Mouse (Mus musculus) midbrain, postnatal 0 days (tissue): ENCODE data around the gene Atp10b. TPM values are rescaled to one million over a fixed set of nuclear protein-coding genes. Genes with fewer than 3 reads are reported as not detected.

ENCODE experiments used
- ATAC-seq: fragments of 200-750 bp; cut with Nextera tagmentation; 2 replicates; pipeline ENCODE4 v1.8.0; 2017; ENCODE audit warnings: moderate number of reproducible peaks, mild to moderate bottlenecking, moderate TSS enrichment, moderate library complexity; ENCODE audit not compliant: low FRiP score
- DNase-seq: peaks from one replicate; pipeline ENCODE4 v3.0.0-alpha.2; 2015; ENCODE audit warnings: low spot score
- H3K27ac ChIP-seq: fragments of 300-500 bp; sonication (generic); 2 replicates; pipeline ENCODE4 v1.5.1; 2014; ENCODE audit warnings: low read depth, mild to moderate bottlenecking, low read length, mixed read lengths
- H3K27me3 ChIP-seq: fragments of 300-500 bp; sonication (generic); 2 replicates; pipeline ENCODE4 v1.6.1; 2014; ENCODE audit warnings: low read length, control low read depth, mixed read lengths; ENCODE audit not compliant: insufficient read depth
- H3K36me3 ChIP-seq: fragments of 300-500 bp; sonication (generic); 2 replicates; pipeline ENCODE4 v1.6.1; 2014; ENCODE audit warnings: low read length, control low read depth, mixed read lengths; ENCODE audit not compliant: insufficient read depth
- H3K4me1 ChIP-seq: fragments of 300-500 bp; sonication (generic); 2 replicates; pipeline ENCODE4 v1.6.1; 2014; ENCODE audit warnings: mild to moderate bottlenecking, control low read depth, antibody characterized with exemption, low read length, mixed read lengths; ENCODE audit not compliant: insufficient read depth
- H3K4me2 ChIP-seq: fragments of 300-500 bp; sonication (generic); 2 replicates; pipeline ENCODE4 v1.6.1; 2014; ENCODE audit warnings: low read depth, mild to moderate bottlenecking, low read length, mixed read lengths; ENCODE audit not compliant: poor library complexity, severe bottlenecking
- H3K4me3 ChIP-seq: fragments of 300-500 bp; sonication (generic); 2 replicates; pipeline ENCODE4 v1.5.1; 2014; ENCODE audit warnings: low read depth, mild to moderate bottlenecking, low read length, moderate library complexity
- H3K9ac ChIP-seq: fragments of 300-500 bp; sonication (generic); replicated peaks from 2 replicates; pipeline ENCODE4 v1.6.1; 2014; ENCODE audit warnings: mild to moderate bottlenecking, low read length, moderate library complexity, mixed read lengths; ENCODE audit not compliant: poor library complexity, severe bottlenecking
- H3K9me3 ChIP-seq: fragments of 300-500 bp; sonication (generic); 2 replicates; pipeline ENCODE4 v1.6.1; 2016; ENCODE audit warnings: low read length, control low read depth
- CTCF ChIP-seq: IDR thresholded peaks from 2 replicates; pipeline ENCODE4 v1.5.1; 2016; ENCODE audit warnings: antibody characterized with exemption, mild to moderate bottlenecking
- WGBS: fragments of 180-500 bp; shearing (Covaris S2); extraction: QIAGEN DNeasy Blood & Tissue Kit; methylation state at CpG from one replicate; pipeline ENCODE4 v1.1.7; 2014; 5-methylcytosine and 5-hydroxymethylcytosine counted together
- polyA plus RNA-seq: library from polyadenylated mRNA; unstranded; fragments of >200 nt; fragmentation: Nextera tagmentation; extraction: Ambion mirVana; gene quantifications from 2 replicates; pipeline ENCODE4 v1.2.1, GENCODE M21; 2015
- total RNA-seq: library from RNA; depleted of rRNA; stranded (reverse); fragments of >200 nt; gene quantifications from 2 replicates; pipeline ENCODE4 v1.2.3, GENCODE M21; 2014

Gene Atp10b
- total and polyA plus RNA-seq, 2 experiments from 2014 or later = 0.33 to 1.8 TPM

DNA sequence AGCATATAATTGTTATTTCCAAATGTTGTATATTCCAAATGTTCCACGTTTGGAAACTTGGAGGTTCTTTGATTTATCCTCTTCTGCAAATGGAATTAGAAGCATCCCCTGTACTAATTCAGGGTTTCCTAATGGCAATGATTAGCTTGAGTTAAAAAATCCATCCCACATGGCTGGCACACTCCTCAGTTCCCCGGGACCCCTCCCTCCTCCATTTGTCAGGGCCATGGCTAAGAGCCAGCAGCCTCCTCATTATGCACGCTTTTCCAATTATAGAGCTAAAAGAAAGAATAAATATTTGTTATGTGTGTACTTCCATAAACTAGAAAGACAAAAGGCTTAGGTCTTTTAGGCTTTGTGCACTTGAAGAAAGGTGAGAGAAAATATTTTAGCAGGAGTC is 53.9 kb downstream of the Atp10b start:
- Histone ChIP-seq H3K4me3 (no peak overlapping the region), H3K4me1 (no peaks in the 10 kb centered on the region), H3K27me3 (no peaks in the 10 kb centered on the region), H3K4me2 (no peak overlapping the region), H3K9me3 (no peaks in the 10 kb centered on the region), H3K9ac (no peak overlapping the region), H3K36me3 (no peaks in the 10 kb centered on the region), H3K27ac (no peak overlapping the region)
- WGBS = 62% methylated on average over 3 of the region's 3 CpGs
- TF ChIP-seq CTCF = no peak
- DNase-seq (peak; percentile 32), ATAC-seq (no peak)

DNA sequence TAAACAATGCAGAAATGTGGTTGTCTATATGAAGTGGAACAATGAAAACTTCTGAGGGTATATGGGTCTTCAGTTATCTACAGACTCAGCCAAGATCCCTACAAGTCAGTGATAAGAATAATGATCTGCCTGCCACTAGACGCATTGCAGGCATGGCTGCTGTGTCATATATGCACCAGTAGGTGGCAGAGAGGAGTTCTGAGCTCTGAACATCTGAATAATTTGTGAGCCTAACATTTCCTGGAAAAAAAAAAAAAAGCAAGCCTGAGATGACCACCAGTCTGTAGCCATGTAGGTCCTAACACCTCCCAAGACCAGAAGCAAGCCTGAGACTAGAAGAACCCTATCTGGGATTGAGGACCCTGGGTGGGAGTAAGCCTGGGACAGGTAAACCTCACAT is 63.5 kb downstream of the Atp10b start:
- Histone ChIP-seq H3K4me1 (no peaks in the 10 kb centered on the region), H3K9ac (no peak overlapping the region), H3K36me3 (no peaks in the 10 kb centered on the region), H3K27ac (no peak overlapping the region), H3K4me2 (no peak overlapping the region), H3K4me3 (no peak overlapping the region), H3K9me3 (no peaks in the 10 kb centered on the region), H3K27me3 (no peaks in the 10 kb centered on the region)
- 44% methylated on average over 1 of the region's 1 CpGs for WGBS
- peak; percentile 40 for DNase-seq
- no peak for ATAC-seq
- peak; percentile 69 for TF ChIP-seq CTCF

DNA sequence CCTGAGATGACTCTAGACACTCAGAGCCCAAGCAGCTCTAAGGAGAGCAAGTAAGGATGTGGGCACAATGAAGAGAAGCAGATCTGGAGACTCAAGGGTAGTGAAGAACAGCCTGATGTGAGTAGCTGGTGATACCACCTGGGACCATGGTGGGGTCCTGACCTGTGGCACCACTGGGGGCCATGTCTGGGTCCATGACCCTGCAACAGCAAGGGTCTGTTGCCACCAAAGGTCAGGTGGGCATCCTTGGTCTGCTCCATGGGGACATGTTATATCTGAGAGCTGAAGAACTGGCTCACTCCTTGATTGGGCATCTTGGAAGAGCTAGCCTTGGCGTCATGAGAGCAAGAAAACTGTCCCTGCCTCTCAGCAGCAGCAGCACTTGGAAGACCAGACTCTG is 64.1 kb downstream of the Atp10b start:
- no peak overlapping the region for H3K27ac ChIP-seq
- no peak for TF ChIP-seq CTCF
- no peak overlapping the region for H3K4me3 ChIP-seq
- ATAC-seq = no peak
- 85% methylated on average over 1 of the region's 1 CpGs for WGBS
- no peaks in the 10 kb centered on the region for H3K9me3 ChIP-seq
- no peak overlapping the region for H3K9ac ChIP-seq
- H3K27me3 ChIP-seq = no peaks in the 10 kb centered on the region
- H3K36me3 ChIP-seq = no peaks in the 10 kb centered on the region
- no peak overlapping the region for H3K4me2 ChIP-seq
- no peaks in the 10 kb centered on the region for H3K4me1 ChIP-seq
- DNase-seq = no peak

DNA sequence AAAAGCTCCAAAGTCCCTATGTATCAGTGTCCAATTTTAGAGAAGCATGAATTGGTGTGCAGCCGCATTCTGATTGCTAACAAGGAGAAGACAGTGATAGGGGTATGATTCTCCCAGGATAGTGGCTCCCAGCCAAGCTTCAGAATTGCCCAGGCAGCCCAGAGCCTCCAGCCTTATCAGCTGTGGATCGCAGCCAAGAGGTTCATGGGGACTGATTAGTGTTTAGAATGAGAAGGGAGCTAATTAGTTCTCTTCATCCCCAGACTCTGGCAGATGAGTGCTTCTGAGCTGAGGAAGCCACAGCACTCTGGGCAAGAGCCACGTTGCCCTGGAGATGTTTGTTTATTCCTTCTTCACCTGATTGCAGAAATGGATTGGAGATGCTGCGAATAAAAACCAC is 67.3 kb downstream of the Atp10b start:
- no peak for TF ChIP-seq CTCF
- no peaks in the 10 kb centered on the region for H3K36me3 ChIP-seq
- no peak overlapping the region for H3K4me2 ChIP-seq
- no peaks in the 10 kb centered on the region for H3K4me1 ChIP-seq
- DNase-seq = peak; percentile 92
- no peak overlapping the region for H3K27ac ChIP-seq
- H3K4me3 ChIP-seq = no peak overlapping the region
- no peaks in the 10 kb centered on the region for H3K27me3 ChIP-seq
- WGBS = 36% methylated on average over 4 of the region's 4 CpGs
- no peak overlapping the region for H3K9ac ChIP-seq
- ATAC-seq = peak; percentile 38; the same call in 1 of the 2 replicates
- H3K9me3 ChIP-seq = no peaks in the 10 kb centered on the region

DNA sequence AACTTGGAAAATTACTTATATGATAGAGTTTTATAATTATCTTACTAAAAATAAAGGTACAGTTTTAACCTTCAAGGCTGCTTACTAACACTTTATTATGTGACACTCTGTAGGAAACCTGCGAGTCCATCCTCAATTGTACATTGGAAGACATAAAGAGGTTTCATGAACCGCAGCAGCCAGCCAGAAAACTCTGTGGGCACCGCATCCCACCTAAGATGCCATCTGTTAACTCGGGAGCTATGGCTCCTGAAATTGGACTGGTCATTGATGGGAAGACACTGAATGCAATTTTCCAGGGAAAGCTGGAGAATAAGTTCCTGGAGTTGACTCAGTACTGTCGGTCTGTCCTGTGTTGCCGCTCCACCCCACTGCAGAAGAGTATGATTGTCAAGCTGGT is 80.6 kb downstream of the Atp10b start:
- Histone ChIP-seq H3K4me2 (no peak overlapping the region), H3K4me1 (no peaks in the 10 kb centered on the region), H3K36me3 (no peaks in the 10 kb centered on the region), H3K27ac (no peak overlapping the region), H3K9ac (no peak overlapping the region), H3K27me3 (no peaks in the 10 kb centered on the region), H3K9me3 (no peaks in the 10 kb centered on the region), H3K4me3 (no peak overlapping the region)
- 95% methylated on average over 6 of the region's 6 CpGs for WGBS
- ATAC-seq (no peak), DNase-seq (no peak)
- no peak for TF ChIP-seq CTCF

DNA sequence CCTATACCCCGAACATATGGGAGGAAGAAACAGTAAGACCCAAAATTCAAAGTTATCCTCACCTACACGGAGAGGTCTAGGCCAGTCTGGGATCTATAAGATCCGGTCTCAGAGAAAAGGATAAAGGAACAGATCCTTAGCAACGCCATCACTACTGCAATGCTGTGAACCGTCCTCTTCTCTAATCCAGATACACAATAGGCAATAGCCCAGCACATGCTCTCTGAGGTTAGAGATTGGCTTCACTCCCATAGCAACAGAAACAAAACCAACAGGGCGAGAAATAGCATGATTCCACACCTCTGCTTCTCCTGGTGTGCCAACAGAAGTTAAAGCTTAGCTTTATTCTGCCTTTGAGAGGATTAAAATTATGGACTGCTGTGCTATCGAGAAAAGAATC is 82.4 kb downstream of the Atp10b start:
- H3K36me3 ChIP-seq = no peaks in the 10 kb centered on the region
- no peak overlapping the region for H3K4me2 ChIP-seq
- H3K4me3 ChIP-seq = no peak overlapping the region
- TF ChIP-seq CTCF = no peak
- no peaks in the 10 kb centered on the region for H3K9me3 ChIP-seq
- H3K27me3 ChIP-seq = no peaks in the 10 kb centered on the region
- DNase-seq (peak; percentile 50), ATAC-seq (no peak)
- no peak overlapping the region for H3K27ac ChIP-seq
- H3K4me1 ChIP-seq = no peaks in the 10 kb centered on the region
- 23% methylated on average over 7 of the region's 7 CpGs for WGBS
- H3K9ac ChIP-seq = no peak overlapping the region
